Mouse (Mus musculus) splenic B cell, adult 2 months (primary cell): ENCODE results near the gene Gm10358.
"Not testable (repeated sequence)": the region's sequence is repeated elsewhere in the genome, so short reads cannot be mapped to it uniquely, and the experiment has no call there.

Experiments used
- DNase-seq: peaks from one replicate; pipeline ENCODE4 v3.0.0-alpha.2; 2011; ENCODE audit warnings: low read depth, low spot score
- H3K27me3 ChIP-seq: 2 replicates; pipeline ENCODE4 v1.6.1; 2012; ENCODE audit warnings: mild to moderate bottlenecking, low read length, moderate library complexity, mixed read lengths; ENCODE audit not compliant: control insufficient read depth, poor library complexity, insufficient read depth, severe bottlenecking
- H3K36me3 ChIP-seq: 2 replicates; pipeline ENCODE4 v1.6.1; 2012; ENCODE audit warnings: mild to moderate bottlenecking, low read length, moderate library complexity, mixed read lengths; ENCODE audit not compliant: control insufficient read depth, poor library complexity, insufficient read depth, severe bottlenecking

The Gm10358 gene

DNA sequence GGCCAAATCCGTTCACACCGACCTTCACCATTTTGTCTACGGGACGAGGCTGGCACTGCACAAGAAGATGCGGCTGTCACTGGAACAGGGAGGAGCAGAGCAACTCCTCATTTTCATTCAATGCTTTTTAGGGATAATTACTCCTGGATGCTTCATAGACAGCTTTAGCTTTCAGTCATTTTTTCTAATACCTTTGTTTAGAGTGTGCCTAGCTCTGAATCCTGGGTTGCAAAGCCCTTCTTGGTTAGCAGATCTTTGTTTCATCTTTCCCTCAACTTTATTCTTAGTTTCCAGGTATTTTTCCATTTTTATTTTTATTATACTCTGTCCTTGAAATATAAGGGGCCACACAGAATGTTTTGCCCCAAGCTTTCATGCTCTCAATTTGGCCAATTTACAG, at the start of gene Gm10358:
Gene Gm10358 (minus strand): TSS at position 101 of the 400 bp plus-strand sequence.
- no peaks in the 10 kb centered on the region for H3K36me3 ChIP-seq
- DNase-seq: no peak
- no peaks in the 10 kb centered on the region for H3K27me3 ChIP-seq

DNA sequence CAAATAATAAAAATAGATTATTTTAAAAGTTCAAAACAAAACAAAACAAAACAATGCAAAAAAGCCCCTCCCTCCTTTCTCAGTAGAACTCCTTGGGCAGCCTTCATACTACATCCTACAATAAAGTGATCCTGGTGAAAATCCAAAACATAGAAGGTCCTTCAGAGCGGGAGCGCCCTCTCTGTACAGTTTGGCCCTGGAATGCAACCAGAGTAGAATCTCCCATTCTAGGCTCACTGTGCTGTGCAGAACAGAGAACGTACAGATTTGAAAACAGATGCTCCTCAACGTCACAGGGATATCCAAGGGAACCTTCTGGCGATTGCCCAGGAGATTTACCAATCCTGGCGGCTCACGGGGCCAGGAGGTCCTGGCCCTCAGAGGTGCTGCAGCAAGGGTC, 42.0 kb upstream of the Gm10358 start, which contains the start of gene Iqcm:
Gene Iqcm (plus strand): TSS at position 301 of the 400 bp plus-strand sequence.
- Histone ChIP-seq H3K27me3 (no peaks in the 10 kb centered on the region), H3K36me3 (no peaks in the 10 kb centered on the region)
- no peak for DNase-seq

DNA sequence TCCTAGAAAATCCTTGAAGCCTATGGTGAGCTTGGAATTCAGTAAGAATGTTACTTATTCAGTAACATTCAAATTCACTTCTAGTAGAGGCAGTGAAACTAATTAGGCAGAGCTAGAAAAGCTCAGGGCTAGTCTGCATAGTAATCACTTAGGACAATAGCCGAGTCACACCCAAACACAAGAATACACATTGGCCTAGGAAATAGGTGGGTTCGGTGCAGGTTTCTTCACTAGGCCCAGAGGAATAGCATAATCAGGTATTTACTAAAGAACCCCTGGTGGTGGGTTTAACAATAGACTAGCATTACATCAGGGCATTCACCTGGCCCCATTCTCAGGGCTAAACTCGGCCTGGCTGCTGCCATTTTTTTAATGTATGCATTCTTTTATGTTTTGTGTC, 9.3 kb upstream of the Gm10358 start:
- not testable (repeated sequence) for H3K36me3 ChIP-seq, H3K27me3 ChIP-seq, DNase-seq

DNA sequence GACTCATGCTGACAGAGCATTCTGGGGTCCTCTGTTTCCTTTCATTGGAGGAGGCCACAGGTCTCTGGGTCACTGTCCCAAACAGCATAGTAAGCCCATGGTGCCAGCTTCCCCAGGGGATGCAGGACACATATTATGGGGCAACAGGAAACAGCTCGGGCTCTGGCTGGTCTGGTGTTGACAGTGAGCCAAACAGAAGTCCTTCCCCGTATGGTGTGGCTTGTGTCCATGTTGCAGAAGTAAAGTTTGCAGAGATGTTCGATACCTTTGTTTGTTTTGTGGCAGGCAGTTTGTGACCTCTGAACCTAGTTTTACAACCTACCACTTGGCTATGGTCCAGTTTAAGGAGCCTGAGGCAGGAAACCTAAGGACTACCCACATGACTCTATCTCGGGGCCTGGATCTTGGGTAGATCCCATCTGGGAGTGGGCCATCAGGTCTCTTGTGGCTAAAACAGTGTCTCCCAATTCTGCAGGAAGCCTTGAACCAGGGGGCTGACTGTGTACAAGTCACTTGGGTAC, 21.6 kb downstream of the Gm10358 start:
- H3K27me3 ChIP-seq: no peaks in the 10 kb centered on the region
- no peaks in the 10 kb centered on the region for H3K36me3 ChIP-seq
- DNase-seq: no peak

DNA sequence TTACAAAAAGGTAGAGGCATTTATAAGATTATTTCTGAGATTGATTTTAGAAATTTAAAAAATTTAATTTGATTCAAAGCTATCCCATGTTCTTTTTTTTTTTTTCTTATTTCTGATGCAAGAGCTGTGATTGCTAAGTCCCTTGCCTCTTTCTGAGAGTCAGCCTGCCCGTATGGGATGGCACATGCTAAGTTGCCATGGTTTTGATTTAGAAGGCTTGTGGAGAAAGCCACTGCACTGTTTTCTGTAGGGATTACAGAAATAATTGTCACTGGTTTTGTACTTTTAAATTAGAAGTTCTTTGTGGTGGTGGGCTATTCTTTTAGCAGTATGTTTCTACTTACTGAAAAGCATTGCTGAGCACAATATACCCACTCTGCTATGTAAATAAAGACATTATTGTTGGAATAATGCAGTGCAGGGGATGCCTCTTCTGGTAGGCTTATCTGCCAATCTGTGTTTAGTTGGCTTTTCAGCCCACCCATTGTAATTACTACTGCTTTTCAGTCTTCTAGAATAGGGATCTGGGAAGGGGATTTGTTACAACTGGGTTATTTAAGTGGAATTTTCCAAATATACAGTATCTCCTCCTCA, 30.8 kb downstream of the Gm10358 start:
- no peaks in the 10 kb centered on the region for H3K27me3 ChIP-seq
- no peaks in the 10 kb centered on the region for H3K36me3 ChIP-seq
- no peak for DNase-seq

DNA sequence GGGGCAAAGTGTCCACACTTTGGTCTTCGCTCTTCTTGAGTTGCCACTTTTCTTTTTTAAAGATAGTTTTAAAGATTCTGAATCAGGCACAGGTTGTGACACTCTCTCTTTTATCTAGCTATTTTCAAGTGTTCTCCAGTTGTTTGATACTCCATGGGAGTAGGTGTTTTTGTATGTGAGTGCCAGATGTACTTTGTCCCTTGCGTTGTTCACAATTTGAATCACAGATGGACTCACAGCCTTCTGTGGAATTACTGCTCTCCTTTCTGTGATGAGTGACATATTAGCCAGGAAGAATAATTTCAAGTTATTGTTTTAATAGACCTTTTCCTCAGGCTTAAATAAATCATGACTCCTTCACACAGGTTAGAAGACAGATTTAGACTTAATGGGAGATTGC, 34.4 kb downstream of the Gm10358 start:
- no peaks in the 10 kb centered on the region for H3K36me3 ChIP-seq
- DNase-seq: no peak
- H3K27me3 ChIP-seq: no peaks in the 10 kb centered on the region
